Mouse (Mus musculus) left cerebral cortex, adult 11 months (tissue): ENCODE data around the gene Dok3.
"Not testable (repeated sequence)": the region's sequence is repeated elsewhere in the genome, so short reads cannot be mapped to it uniquely, and the experiment has no call there.

Experiments used
- DNase-seq: peaks from one replicate; pipeline ENCODE4 v3.0.0; 2022; ENCODE audit warnings: low spot score

The Dok3 gene

DNA sequence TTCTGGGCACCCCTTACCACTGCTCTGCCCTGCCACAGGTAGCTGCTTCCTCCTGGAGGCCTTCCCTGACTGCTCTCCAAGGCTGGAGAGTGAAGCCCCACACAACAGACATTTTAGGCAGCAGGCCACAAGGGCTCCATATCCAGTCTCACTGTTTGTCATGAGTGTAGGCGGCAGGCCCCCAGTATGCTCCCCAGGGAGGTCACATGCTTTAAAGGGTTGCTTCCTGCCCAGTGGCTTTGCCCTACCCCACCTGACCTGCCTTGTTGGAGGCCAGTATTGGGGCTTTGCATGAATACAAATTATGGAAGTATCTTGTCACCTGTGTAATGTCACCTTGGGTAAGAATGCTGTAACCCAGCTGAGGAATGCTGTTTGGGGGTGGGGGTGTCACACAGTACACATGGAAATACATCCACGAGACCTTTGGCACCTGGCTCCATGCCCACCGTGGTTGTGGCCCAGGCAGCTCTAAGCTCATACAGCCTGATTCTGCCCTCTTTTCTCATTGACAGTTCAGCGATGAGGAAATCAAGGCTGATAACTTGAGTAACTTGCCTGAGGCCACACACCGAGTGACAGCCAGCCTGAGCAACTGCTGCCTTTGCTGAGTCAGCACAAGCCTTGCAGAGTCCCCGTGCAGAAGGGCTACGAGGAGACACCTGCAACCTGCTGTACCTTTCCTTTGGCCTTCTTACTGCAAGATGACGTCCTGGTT lies at the start of gene Dok3:
Gene Dok3 (minus strand): TSS at position 99 of the 718 bp plus-strand sequence.
- no peak for DNase-seq

DNA sequence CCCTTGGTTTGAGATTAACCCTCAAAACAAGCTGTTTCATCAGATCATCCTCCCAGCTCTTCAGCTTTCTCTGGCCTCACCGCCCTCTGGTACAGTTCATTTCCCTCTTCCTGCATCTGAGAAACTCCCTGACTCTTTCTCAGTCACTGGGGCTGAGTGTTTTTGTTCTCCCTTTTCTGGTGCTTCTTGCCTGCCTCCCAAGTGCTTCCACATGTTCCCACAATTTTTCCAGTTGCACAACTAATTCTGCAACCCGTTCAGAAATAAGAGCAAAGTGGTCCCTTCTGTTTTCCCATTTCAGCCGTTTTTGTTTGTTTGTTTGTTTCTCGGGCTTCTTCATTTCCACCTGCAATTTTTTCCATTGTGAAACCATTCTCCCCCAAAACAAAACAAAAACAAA lies 49.0 kb upstream of the Dok3 start:
- DNase-seq, result no peak

DNA sequence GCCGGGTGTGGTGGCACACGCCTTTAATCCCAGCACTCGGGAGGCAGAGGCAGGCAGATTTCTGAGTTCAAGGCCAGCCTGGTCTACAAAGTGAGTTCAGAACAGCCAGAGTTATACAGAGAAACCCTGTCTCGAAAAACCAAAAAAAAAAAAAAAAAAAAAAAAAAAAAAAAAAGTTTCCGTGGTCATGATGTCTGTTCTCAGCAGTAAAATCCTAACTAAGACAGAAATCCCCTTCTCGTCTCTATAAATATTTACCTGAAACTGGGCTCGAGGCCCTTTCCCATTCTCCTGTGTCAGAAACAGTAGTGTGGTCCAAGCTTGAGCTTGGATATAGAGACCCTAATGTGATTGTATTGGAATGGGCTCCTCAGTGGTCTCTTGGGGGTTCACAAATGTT lies 47.8 kb upstream of the Dok3 start:
- DNase-seq, result not testable (repeated sequence)

DNA sequence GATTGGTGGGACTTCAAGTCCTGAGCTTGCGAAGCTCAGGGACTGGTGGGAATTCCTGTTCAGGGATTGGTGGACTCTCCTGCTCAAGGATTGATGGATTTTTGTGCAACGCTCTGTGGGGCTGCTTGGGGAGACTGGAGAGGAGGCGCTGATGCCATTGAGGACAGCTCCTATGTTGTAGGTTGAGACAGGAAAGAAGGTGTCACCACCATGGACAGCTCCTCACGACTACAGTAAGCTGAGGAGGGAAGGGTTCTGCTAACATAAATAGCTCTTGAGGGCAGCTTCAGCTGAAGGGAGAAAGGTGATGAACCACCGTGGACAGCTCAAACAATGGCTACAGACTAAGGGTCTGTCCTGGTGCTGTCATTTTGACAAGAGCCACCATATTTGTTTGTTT lies 46.8 kb upstream of the Dok3 start:
- no peak for DNase-seq

DNA sequence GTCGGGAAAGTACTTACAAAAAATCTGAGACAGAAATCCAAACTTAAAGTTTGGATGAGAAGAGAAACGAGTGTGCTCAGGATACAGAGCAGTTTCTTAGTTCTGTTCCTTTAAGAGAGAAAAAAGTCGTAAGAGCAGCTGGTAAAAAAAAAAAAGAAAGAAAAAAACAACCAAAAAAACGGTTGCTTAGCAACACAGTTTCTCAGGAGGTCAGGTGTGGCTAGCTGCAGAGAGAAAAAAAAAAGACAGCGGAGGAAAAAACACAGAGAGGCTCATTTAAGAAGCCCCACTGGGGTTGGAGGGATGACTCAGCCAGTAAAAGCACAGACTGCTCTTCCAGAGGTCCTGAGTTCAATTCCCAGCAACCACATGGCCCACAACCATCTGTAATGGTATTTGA lies 45.2 kb upstream of the Dok3 start:
- no peak for DNase-seq

DNA sequence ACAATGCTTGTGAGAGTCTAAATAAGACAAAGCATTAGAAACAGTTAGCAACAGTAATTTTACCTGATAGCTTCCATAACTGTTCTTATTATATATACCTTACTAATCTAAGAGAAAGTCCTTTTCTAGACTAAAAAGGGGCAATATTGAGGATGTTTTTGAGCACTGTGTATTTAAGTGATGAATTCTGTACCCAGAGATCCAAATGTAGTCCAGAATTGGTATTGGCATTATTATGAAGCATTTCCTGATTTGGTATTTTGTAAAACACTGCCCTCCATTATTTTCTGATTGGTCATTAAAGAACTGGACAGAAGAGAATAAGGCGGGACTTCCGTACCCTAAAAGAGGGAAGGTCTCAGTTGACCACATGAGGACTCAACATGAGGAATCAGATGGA lies 44.3 kb upstream of the Dok3 start, which contains the start of gene Tmed9:
Gene Tmed9 (plus strand): TSS at position 301 of the 400 bp plus-strand sequence.
- no peak for DNase-seq

DNA sequence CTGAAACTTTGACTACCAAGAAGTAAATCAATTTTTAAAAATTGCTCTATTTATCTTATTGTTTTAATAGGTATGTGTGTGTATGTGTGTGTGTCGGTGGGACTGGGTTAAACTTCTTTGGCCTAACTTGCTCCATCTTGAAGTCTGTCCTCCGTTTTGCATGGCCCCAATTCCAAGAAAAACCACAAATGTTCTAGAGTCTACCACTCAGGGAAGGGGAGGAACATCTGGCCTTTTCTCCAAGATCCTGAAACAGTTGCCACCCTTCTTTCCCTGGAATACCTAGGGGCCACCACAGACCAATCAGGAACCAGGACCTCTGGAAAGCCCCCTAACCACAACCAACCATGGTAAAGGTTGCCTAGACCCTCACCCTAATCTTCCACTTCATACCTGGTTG lies 42.9 kb upstream of the Dok3 start:
- no peak for DNase-seq

DNA sequence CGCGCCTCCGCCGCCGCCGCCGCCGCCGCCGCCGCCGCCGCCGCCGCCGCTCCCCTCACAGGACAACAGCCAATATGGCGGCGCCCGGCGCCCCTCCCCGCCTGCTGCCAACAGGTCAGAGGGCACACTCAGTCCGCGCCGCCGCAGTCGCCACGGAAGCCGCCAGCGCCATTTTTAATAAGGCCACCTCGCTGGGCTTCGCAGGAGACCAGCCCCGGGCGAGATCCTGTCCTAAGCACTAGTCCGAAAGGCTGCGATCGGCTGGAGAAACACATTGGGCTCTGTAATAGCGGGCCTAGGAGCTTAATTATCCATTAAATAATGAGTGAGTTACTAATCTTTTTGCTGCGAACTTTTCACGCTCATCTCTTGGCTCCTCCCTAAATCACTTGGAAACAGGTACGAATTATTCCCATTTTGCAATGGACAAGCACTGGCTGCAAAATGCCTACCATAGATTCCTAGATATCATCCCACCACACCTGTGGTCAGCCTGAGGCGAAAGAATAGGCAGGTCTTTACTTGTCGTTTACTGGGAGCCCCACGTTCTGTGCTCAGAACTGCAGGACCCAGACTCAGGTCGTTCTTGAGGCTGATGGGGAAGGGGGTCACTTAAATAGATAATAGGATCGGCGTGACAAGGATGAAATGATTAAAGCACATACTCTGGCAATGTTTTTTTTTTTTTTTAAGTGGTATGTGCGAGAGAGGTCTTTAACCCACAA lies 42.1 kb upstream of the Dok3 start, which contains the start of gene Fam193b:
Gene Fam193b (minus strand): TSS at position 94 of the 725 bp plus-strand sequence.
- peak; percentile 89 for DNase-seq

DNA sequence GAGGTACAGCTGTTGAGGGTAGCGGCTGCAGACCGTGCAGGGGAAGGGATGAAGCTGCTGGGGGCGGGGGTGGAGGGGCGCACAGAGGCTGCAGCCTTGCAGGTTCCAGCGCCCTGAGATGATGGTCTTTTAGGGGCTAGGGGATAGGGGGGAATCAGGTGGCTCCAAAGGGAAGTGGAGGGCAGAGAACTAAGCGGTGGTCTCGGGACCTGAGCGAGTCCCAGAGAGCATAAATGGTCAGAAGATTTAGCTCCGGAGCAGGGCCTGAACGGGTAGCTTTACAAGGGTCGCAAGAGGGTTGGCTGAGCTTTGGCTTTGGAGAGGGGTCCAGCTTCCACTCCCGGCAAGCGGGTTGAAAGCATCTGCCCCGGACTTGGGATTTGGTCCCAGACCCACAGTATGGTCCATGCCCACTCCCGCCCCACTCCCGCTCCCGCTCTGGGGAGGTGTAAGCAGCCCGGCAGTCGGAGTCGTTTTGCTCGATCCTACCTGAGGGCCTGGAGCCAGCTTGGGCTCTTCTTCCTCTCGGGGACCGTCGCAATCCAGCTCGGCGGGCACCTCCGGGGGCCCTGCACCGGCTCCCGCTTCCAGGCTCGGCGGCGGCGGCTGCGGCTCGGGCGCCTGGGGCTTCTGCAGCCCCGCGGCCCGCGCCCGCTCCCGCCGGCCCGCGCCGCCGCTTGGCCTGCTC lies 41.3 kb upstream of the Dok3 start:
- no peak for DNase-seq

DNA sequence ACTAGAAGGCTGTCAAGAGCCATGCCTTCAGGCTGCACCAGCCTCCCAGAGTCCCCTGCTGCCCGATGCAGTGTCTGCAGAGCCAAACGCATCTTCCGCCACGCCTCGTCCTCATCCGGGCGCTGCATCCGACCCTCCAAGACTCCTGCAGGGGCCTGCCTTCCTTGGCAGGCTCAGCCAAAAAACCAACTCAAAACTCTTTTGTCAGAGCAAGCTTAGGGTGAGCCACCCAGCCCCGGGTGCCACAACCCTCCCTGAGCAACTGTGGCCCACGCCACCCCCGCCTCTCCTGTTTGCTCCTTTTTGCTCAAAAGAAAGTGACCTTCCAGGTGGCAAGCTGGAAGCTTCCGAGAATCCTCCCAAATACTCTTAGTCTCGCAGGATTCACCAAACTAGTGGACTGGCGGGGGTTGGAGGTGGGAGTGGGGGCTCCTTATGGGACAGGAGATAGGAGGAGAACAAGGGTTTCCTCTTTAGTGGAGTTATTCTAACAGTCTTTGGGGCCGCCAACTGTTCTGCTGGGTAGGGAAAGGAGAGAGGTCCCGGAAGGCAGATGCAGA lies 40.7 kb upstream of the Dok3 start:
- no peak for DNase-seq

DNA sequence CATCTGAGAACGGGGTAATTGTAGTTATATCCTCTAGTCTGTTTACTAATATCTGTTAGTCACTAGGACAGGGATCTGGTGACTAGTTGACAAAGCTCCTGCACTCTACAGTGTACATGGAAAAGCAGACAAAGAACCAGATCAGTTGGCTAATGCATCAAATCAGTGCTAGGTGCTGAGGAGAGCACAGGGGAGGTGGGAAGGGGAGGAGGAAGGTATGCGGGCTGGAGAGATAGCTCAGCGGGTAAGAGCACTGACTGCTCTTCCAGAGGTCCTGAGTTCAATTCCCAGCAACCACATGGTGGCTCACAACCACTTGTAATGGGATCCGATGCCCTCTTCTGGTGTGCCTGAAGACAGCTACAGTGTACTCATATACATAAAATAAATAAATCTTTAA lies 39.4 kb upstream of the Dok3 start:
- DNase-seq, result not testable (repeated sequence)

DNA sequence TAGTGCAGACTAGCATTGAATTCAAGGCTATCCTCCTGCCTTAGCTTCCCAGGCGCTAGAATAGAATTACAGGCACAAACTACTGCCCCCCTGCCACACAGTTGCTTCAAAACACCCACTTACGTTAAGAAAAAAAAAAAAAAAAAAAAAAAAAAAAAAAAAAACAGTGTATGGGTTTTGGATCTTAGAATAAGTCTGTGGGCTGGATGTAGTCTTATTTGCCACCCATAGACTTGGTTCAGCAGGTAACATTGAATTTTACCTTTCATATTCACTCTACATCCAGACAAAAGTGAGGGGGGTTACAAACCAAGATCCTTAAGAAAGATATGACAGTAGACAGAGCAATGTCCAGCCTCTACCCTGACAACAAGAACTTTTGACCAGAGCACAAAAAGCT lies 38.9 kb upstream of the Dok3 start:
- no peak for DNase-seq

DNA sequence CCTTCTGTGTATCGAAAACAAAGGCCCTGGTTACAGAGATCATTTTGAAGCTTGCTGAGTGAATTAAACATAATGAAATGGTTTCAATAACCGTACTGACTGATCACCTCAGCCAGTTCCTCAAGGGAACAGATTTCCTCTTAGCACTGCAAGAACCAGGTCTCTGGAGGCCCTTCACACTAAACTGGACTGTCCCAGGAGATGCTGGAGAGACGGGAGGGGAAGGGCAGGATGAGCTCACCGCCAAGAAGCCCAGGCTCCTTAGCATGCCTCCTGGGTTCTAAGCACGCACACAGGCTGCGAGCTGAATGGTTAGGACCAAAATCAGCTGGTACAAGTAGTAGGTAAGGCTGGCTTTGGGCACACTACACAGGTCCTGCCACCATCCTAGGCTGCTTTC lies 37.9 kb upstream of the Dok3 start:
- no peak for DNase-seq

DNA sequence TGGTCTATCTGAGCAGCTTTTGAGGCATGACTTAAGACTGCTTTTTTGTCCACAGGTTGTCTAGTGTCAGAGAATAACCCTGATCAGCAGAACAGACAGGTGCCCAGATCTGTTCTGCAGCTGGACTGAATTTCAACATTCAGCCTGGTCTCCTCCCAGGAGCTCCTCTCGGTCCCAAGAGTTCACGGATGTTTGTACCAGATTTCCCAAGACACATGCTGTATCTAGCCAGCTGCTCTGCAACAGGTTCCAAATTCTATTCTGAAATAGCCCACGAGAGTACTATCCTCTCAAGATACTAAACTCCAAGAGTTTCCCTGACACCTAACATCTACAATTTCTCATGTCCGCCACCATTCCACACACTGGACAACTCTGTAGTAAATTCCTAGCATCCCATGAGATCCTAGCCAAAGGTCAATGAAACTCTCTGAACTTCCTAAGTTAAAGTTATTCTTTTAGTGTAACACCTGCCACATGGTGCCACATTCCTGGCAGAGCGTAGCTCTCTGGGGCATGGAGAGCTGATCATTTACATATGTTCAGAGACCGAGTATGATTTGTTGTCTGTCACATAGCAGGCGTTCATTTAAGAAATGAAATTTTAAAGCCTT lies 34.3 kb upstream of the Dok3 start:
- DNase-seq, result no peak

DNA sequence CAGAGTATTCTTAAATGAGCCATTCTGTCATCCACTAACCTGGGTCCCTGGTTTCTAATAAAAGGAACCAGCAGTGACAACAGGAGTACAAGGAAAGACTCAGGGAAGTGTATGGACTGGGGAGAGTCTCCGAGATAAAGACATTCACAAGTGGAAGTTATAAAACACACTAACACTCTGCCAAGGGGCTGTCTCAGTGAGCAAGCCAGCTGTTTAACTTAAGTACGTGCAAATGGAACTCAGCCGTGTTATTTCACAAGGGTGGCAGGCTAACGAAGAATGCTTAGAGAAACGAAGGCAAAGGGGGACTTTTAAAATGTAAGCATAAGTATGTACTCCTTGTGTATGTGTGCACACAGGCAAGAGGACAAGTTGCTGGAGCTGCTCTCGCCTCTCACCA lies 28.4 kb upstream of the Dok3 start:
- no peak for DNase-seq

DNA sequence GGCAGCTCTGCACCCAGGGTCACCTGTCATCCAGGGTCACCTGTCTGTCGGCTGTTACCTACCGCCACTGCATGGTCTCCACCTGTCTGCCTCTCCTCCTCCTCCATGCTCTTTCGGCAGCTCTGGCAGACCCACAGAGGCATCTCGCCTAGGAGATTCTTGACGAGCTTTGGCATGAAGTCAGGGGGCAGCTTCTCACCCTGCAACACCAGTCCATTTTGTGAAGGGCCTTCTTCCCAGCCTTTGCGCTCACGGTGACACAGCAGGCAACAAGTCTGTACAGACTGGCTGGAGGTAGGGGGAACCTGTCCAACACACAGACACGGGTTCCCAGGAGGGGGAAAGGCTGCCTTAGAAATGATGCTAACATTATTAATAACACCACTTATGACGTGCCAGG lies 26.8 kb upstream of the Dok3 start:
- no peak for DNase-seq

DNA sequence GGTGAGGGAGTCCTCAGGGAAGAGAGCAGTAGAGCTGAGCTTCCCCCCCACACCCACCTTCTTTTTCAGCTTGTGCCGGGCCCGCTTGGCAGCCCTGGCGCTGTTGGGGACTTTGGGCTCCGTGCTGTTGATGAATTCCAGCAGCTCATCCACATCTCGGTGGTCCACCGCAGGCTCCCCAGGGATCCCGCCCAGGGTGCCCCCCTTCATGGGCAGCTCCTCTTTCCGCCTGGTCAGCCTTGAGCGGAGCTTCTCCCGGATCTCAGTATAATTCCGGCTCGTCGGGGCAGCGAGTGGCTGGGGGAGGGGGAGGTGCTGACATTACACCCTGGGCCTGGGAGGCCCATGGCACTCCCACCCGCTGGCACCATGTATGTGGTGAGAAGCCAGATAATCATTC lies 20.0 kb upstream of the Dok3 start:
- DNase-seq, result no peak

DNA sequence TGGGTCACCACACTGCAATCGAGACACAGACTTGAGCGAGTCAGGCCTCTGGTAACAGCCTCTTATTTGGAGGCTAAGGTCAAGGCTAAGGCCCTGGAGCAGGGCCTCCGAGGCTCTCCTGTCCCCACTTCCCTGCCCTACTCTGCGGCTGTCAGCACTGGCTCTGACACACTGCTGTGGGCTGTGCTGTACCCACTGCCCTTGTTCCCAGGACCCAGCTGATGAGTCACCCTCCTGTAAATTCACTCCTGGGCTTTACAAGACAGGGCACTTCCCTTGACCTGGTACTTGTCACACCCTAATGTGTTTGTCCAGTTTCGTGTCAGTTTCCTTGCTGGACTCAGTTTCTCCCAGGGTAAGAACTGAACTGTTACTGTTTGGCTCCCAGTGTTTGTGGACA lies 19.3 kb upstream of the Dok3 start:
- no peak for DNase-seq

DNA sequence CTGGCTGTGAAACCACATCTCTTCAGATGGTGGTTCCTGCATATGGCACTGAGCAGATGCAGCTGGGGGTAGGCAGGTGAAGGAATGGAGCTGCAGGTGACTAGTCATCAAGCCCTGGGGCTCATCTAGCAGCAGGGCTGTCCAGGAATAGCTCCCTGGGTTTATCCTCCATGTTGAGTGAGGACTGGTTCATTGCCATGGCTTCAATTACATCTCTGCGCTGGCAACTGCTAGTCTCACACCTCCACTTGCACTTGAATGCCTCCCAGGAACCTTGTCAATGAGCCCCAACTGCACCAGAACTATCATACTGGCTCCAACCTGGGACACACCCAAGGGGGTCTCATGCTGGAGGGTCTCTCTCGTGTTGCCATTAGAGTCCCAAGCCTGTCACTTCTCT lies 18.8 kb upstream of the Dok3 start:
- DNase-seq, result no peak

DNA sequence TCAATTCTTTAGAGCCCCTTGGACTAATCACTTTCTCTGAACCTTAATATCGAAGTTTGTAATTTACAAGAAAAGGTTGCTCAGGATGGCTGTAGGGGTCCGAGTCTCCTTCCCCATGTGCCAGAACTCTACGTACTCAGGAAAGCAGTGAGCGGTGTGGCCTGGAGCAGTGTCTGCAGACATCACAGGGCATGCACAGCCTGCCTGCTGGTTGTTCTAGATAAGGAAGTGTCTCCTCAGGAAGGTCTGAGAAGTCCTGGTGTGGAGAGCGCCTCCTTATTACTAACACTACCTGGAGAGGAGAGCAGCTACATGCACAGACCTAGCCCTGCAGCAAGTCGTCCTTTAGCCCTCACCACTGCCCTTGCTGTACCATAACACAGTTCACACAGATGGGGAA lies 15.7 kb upstream of the Dok3 start:
- no peak for DNase-seq

DNA sequence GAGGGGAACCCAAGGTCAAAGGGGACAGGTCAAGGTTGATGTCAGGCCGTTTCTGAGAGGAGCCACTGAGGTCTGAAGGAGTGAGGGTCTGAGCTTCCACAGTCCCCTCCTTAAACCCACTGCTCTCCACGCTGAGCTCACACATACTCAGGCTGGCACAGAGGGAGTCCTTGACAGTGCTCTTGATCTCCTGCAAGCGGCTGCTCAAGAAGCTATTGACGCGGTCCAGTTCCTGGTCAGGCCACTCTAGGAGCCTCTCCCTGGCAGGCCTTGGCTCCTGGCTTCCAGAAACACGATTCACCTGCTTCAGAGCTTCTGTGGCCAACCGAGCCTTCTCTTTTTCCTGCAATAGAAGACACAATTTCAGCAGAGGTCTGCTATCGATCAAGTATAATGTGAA lies 14.4 kb upstream of the Dok3 start:
- DNase-seq, result no peak

DNA sequence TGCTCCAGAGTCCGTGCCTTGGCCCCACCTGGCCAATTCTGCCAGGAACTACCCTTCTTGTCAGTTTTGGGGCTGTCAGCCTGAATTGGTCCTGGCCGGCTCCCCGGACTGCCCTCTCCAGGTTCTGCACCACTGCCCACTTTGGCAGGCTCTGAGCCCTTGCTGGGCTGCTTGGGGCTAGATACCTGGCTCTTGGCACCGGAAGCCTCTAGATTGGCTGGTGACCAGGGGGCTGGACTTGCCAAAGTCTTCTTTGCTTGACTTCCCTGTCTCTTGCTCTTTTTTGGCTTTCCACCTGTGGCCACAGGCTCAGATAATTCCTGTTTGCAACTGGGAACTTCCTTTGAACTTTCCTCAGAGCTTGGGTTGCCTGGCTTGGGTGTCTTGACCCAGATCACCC lies 13.8 kb upstream of the Dok3 start:
- no peak for DNase-seq
